Mouse (Mus musculus) adrenal gland, postnatal 14 days (tissue): ENCODE measurements at regions not wholly inside any gene's neighbourhood (a gene's known extent, or its start where the extent isn't known, plus 50 kb on each side); places are given as distances from the start of the nearest gene placed in this dataset.

Experiments
- DNase-seq: peaks from one replicate; pipeline ENCODE4 v3.0.0; 2021; ENCODE audit warnings: mixed read lengths

- DNase-seq = no peak
Observed at GRCm38 (mm10) chr3:80631391-80631790, 171.2 kb downstream of the Gria2 start.

- DNase-seq = no peak
Observed at GRCm38 (mm10) chr3:80610414-80610813, 192.2 kb downstream of the Gria2 start.

GRCm38 (mm10) chr3:80608467-80608866 is 194.2 kb downstream of the Gria2 start:
- DNase-seq = no peak

- no peak for DNase-seq
Observed at GRCm38 (mm10) chr3:80607809-80608208, 194.8 kb downstream of the Gria2 start.

- DNase-seq = no peak
Observed at GRCm38 (mm10) chr3:80597549-80597948, 205.1 kb downstream of the Gria2 start.

GRCm38 (mm10) chr3:80567514-80567913 is 235.1 kb downstream of the Gria2 start:
- no peak for DNase-seq

- DNase-seq = no peak
Observed at GRCm38 (mm10) chr3:80566236-80566635, 236.4 kb downstream of the Gria2 start.

- DNase-seq = no peak
Observed at GRCm38 (mm10) chr3:80546151-80546695, 256.4 kb downstream of the Gria2 start.

- no peak for DNase-seq
Observed at GRCm38 (mm10) chr3:80543783-80544182, 258.9 kb downstream of the Gria2 start.

- no peak for DNase-seq
Observed at GRCm38 (mm10) chr3:80541382-80541781, 261.3 kb downstream of the Gria2 start.

- DNase-seq = no peak
Observed at GRCm38 (mm10) chr3:80533706-80534349, 268.8 kb downstream of the Gria2 start.

GRCm38 (mm10) chr3:80514026-80514425 is 288.6 kb downstream of the Gria2 start:
- peak; percentile 51 for DNase-seq

GRCm38 (mm10) chr3:80509185-80509584 is 293.4 kb downstream of the Gria2 start:
- DNase-seq = no peak

GRCm38 (mm10) chr3:80506701-80507100 is 295.9 kb downstream of the Gria2 start:
- DNase-seq = no peak

GRCm38 (mm10) chr3:80501117-80501516 is 301.5 kb downstream of the Gria2 start:
- no peak for DNase-seq

- no peak for DNase-seq
Observed at GRCm38 (mm10) chr3:80496556-80496955, 306.1 kb downstream of the Gria2 start.

- no peak for DNase-seq
Observed at GRCm38 (mm10) chr3:80484168-80484833, 318.3 kb downstream of the Gria2 start.

GRCm38 (mm10) chr3:80478676-80479075 is 324.0 kb downstream of the Gria2 start:
- no peak for DNase-seq

- peak; percentile 11 for DNase-seq
Observed at GRCm38 (mm10) chr3:80473686-80474085, 328.9 kb downstream of the Gria2 start.
